Mouse (Mus musculus) small intestine, adult 2 months (tissue): ENCODE data around the gene Chek2.

ENCODE experiments used
- CTCF ChIP-seq: fragments of 200-500 bp; IDR thresholded peaks from 2 replicates; pipeline ENCODE4 v1.5.1; 2012; ENCODE audit warnings: low read depth, mild to moderate bottlenecking, control low read depth, inconsistent platforms, low read length, moderate library complexity, mixed read lengths; ENCODE audit not compliant: insufficient replicate concordance, insufficient read length; ENCODE audit errors: extremely low read depth
- POLR2A ChIP-seq: fragments of 200-500 bp; IDR thresholded peaks from 2 replicates; pipeline ENCODE4 v1.6.1; 2012; ENCODE audit warnings: low read depth, mild to moderate bottlenecking, control low read depth, inconsistent platforms, low read length, moderate library complexity

DNA sequence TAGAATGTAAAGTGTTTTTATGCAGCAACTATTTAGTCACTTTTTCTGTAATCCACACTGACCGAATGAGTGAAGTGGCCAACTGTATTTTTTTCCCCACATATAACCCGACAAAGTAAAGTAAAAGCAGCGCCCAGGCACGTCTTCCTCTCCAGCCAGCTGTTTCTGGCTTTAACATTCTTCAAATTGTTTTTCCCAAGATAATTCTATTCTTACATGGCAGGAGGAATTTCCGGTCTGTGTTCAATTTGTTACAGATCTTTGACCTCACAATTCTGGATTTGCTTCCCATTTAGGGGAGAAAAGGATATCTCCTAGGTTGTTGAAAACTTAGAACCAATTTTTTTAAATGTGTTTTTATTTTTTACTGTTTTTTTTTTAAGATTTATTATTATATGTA is 17.3 kb downstream of the Chek2 start:
- no peak for TF ChIP-seq CTCF
- TF ChIP-seq POLR2A: no peak
